Mouse (Mus musculus) neural tube, embryonic 11.5 days (tissue): ENCODE measurements at regions not wholly inside any gene's neighbourhood (a gene's known extent, or its start where the extent isn't known, plus 50 kb on each side); places are given as distances from the start of the nearest gene placed in this dataset.

ENCODE experiments used
- ATAC-seq: fragments of 200-750 bp; cut with Nextera tagmentation; 2 replicates; pipeline ENCODE4 v1.8.0; 2017; ENCODE audit warnings: moderate number of reproducible peaks, mild to moderate bottlenecking, moderate TSS enrichment, moderate library complexity; ENCODE audit not compliant: insufficient read depth, low FRiP score, low TSS enrichment
- DNase-seq: peaks from one replicate; pipeline ENCODE4 v3.0.0-alpha.2; 2015; ENCODE audit warnings: low spot score
- H3K27ac ChIP-seq: fragments of 300-500 bp; sonication (generic); 2 replicates; pipeline ENCODE4 v1.5.1; 2014; ENCODE audit warnings: low read depth, mild to moderate bottlenecking, low read length
- H3K27me3 ChIP-seq: fragments of 300-500 bp; sonication (generic); 2 replicates; pipeline ENCODE4 v1.6.1; 2014; ENCODE audit warnings: mild to moderate bottlenecking, low read length, mixed read lengths; ENCODE audit not compliant: control insufficient read depth, insufficient read depth
- H3K36me3 ChIP-seq: fragments of 300-500 bp; sonication (generic); 2 replicates; pipeline ENCODE4 v1.6.1; 2014; ENCODE audit warnings: mild to moderate bottlenecking, low read length, moderate library complexity, mixed read lengths; ENCODE audit not compliant: control insufficient read depth, insufficient read depth
- H3K4me1 ChIP-seq: fragments of 300-500 bp; sonication (generic); 2 replicates; pipeline ENCODE4 v1.6.1; 2014; ENCODE audit warnings: low read length, mixed read lengths; ENCODE audit not compliant: control insufficient read depth, insufficient read depth
- H3K4me2 ChIP-seq: fragments of 300-500 bp; sonication (generic); 2 replicates; pipeline ENCODE4 v1.6.1; 2014; ENCODE audit warnings: low read depth, mild to moderate bottlenecking, moderate library complexity
- H3K4me3 ChIP-seq: fragments of 300-500 bp; sonication (generic); 2 replicates; pipeline ENCODE4 v1.5.1; 2014; ENCODE audit warnings: low read depth, low read length
- H3K9ac ChIP-seq: fragments of 300-500 bp; sonication (generic); 2 replicates; pipeline ENCODE4 v1.6.1; 2014; ENCODE audit warnings: mild to moderate bottlenecking, low read length
- H3K9me3 ChIP-seq: fragments of 300-500 bp; sonication (generic); 2 replicates; pipeline ENCODE4 v1.6.1; 2016; ENCODE audit warnings: low read length; ENCODE audit not compliant: control insufficient read depth
- WGBS: fragments of 180-500 bp; shearing (Covaris S2); extraction: QIAGEN DNeasy Blood & Tissue Kit; methylation state at CpG from one replicate; pipeline ENCODE4 v1.1.7; 2014; 5-methylcytosine and 5-hydroxymethylcytosine counted together

DNA sequence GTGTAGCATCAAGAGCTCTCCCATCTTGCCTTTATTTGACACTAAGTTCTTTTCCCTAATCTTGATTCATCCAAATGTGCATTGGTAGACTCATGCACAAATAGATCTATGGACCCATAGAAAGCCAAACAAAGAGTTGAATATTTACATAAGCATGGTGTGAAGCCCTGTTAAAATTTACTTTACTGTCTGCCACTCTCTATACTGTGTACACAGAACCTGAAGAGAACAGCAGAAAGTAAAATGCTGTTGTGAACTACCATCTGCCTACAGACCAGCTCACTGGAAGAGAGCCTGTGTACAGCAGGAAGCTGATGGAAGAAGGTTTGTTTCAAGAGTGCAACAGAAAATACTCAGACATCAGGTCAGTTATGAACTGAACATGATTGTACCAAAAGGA is 1053.1 kb downstream of the Slitrk1 start:
- Histone ChIP-seq H3K27me3 (no peaks in the 10 kb centered on the region), H3K4me2 (no peak overlapping the region), H3K4me1 (no peaks in the 10 kb centered on the region), H3K9ac (no peak overlapping the region), H3K4me3 (no peak overlapping the region), H3K27ac (no peak overlapping the region), H3K9me3 (no peaks in the 10 kb centered on the region), H3K36me3 (no peaks in the 10 kb centered on the region)
- DNase-seq (no peak), ATAC-seq (no peak)

DNA sequence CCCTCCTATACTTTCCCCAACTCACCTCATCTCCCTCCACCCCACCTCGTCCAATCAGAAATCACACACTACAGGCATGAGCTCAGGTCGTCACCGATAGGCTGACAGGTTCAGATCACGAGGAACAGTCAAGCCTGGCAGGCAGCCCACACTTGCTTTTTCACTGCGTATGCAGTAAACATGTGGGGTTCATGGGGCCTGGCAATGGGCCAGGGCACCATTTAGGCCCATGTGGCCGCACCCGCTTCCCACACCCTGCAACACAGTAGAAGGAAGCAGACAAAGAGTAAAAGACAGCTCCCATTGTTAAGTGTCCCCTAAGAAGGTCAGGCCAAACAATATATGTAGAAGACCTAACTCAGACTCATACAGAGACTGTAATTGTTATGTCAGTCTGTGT is 1064.3 kb downstream of the Slitrk1 start:
- WGBS = 89% methylated on average over 7 of the region's 7 CpGs
- ATAC-seq = no peak

GRCm38 (mm10) chr14:107845289-107846215 is 1068.4 kb downstream of the Slitrk1 start:
- Histone ChIP-seq H3K36me3 (no peaks in the 10 kb centered on the region), H3K9me3 (no peaks in the 10 kb centered on the region), H3K4me1 (no peaks in the 10 kb centered on the region), H3K27me3 (no peaks in the 10 kb centered on the region), H3K9ac (no peak overlapping the region), H3K4me2 (no peak overlapping the region), H3K27ac (no peak overlapping the region), H3K4me3 (no peak overlapping the region)
- 75% methylated on average over 3 of the region's 3 CpGs for WGBS
- DNase-seq = no peak
- ATAC-seq = 0 out of 2 replicates have a peak, but pooled peaks have one; percentile 31

More for the DNA sequence above, 1064.3 kb downstream of the Slitrk1 start:
- H3K4me3 ChIP-seq = no peak overlapping the region
- H3K9ac ChIP-seq = no peak overlapping the region
- H3K36me3 ChIP-seq = no peaks in the 10 kb centered on the region
- no peak for DNase-seq
- no peak overlapping the region for H3K4me2 ChIP-seq
- no peaks in the 10 kb centered on the region for H3K27me3 ChIP-seq
- no peak overlapping the region for H3K27ac ChIP-seq
- no peaks in the 10 kb centered on the region for H3K9me3 ChIP-seq
- no peaks in the 10 kb centered on the region for H3K4me1 ChIP-seq

DNA sequence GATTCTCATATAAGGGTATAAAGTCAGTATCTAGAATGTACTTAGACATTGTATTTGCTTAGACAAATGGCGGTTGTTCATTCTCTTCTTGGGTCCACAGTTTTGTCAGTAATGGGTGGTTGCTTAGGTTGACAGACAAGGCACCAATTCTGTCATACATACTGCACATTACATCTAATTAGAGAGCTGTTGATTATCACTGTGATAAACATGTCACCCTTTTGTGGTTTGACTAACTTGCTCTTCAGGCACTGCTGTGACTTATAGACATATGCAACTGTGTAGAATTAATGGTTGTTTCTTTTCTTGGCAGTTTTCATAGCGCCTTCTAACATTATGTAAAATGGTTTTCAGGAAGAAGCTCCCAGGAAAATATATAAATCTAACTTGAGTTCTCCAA is 1069.4 kb downstream of the Slitrk1 start:
- Histone ChIP-seq H3K9me3 (no peaks in the 10 kb centered on the region), H3K36me3 (no peaks in the 10 kb centered on the region), H3K9ac (no peak overlapping the region), H3K27me3 (no peaks in the 10 kb centered on the region), H3K4me3 (no peak overlapping the region), H3K4me2 (no peak overlapping the region), H3K4me1 (no peaks in the 10 kb centered on the region), H3K27ac (no peak overlapping the region)
- no peak for DNase-seq
- no peak for ATAC-seq
- WGBS = 84% methylated on average over 2 of the region's 2 CpGs

- no peak for ATAC-seq
- no peak for DNase-seq
- H3K9me3 ChIP-seq = no peaks in the 10 kb centered on the region
- H3K36me3 ChIP-seq = no peaks in the 10 kb centered on the region
- no peaks in the 10 kb centered on the region for H3K4me1 ChIP-seq
- H3K4me3 ChIP-seq = no peak overlapping the region
- H3K27me3 ChIP-seq = no peaks in the 10 kb centered on the region
- no peak overlapping the region for H3K4me2 ChIP-seq
- H3K9ac ChIP-seq = no peak overlapping the region
- 85% methylated on average over 1 of the region's 1 CpGs for WGBS
- no peak overlapping the region for H3K27ac ChIP-seq
Measured at GRCm38 (mm10) chr14:107832976-107833375, 1081.0 kb downstream of the Slitrk1 start.

- H3K4me1 ChIP-seq = no peaks in the 10 kb centered on the region
- H3K4me3 ChIP-seq = no peak overlapping the region
- no peak for DNase-seq
- no peaks in the 10 kb centered on the region for H3K27me3 ChIP-seq
- no peaks in the 10 kb centered on the region for H3K9me3 ChIP-seq
- H3K9ac ChIP-seq = no peak overlapping the region
- 88% methylated on average over 1 of the region's 1 CpGs for WGBS
- no peak overlapping the region for H3K4me2 ChIP-seq
- no peaks in the 10 kb centered on the region for H3K36me3 ChIP-seq
- ATAC-seq = no peak
- no peak overlapping the region for H3K27ac ChIP-seq
Measured at GRCm38 (mm10) chr14:107785242-107785641, 1128.7 kb downstream of the Slitrk1 start.
